Mouse (Mus musculus) gastrocnemius, postnatal 10 days (tissue): Measurements from ENCODE around the gene Tmem150b. TPM values are rescaled to one million over a fixed set of nuclear protein-coding genes. Genes with fewer than 3 reads are reported as not detected.

Experiments used
- DNase-seq: peaks from one replicate; pipeline ENCODE4 v3.0.0; 2021; ENCODE audit warnings: mixed read lengths
- total RNA-seq, 2 experiments: library from RNA; stranded (reverse); gene quantifications; 2 replicates each; pipeline ENCODE4 v1.2.3; 2021

Tmem150b gene
- total RNA-seq, 2 experiments from 2014 or later = 0.27 TPM; not detected in 1

DNA sequence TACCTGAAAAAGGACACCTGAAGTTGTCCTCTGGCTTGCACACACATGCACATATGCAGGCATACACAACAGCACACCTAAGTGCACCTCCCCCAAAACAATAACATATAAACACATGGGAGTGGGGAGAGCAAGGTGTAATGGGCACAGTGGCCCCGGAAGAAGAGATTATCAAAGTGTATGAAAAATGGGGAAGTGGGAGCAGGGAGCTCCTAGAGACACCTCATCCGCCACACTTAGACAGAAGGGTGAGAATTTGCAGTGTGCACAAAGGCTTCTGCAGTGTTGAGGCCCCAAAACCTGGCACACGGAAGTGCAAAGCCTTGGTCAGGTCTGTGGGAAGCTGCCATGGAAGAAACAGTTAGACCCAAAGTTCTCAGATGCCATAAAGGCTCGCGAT, 6.0 kb upstream of the Tmem150b start:
- no peak for DNase-seq

DNA sequence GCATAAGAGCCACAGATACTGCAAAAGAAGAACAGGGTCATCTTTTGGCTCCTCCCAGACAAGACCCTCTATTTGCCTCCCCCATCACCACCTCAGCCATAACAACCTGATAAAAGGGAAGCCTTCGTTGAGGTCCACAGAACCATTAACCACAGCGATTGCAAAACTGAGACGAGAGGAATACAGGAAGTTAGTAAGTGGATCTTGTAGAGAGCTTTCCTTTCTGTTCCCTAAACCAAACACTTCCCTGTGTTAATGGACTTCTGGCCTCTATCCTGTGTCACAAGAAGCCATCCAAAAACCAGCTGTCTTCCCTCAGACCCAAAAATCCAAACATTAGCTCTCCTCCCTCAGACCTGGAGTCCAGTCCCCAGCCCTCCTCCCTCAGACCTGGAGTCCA, 690 bp downstream of the Tmem150b start:
- DNase-seq = no peak

DNA sequence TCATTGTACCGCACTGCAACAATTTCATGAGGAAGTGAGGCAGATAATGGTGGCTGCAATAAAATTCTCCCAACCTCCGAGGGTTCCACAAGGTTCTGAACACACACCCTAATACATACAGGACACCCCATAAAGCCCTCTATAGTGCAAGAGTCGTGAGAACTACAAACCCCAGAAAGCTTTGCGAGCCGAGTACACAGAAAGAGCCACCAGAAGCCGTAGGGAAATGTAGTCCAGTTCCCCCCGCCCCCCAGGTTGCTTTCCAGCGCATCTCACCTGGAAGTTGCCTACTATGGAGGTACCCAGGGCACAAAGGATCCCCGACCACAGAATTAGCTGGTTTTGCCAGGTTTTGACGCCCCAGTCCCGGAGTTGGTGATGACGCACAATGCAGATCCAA, 1.5 kb downstream of the Tmem150b start:
- no peak for DNase-seq

DNA sequence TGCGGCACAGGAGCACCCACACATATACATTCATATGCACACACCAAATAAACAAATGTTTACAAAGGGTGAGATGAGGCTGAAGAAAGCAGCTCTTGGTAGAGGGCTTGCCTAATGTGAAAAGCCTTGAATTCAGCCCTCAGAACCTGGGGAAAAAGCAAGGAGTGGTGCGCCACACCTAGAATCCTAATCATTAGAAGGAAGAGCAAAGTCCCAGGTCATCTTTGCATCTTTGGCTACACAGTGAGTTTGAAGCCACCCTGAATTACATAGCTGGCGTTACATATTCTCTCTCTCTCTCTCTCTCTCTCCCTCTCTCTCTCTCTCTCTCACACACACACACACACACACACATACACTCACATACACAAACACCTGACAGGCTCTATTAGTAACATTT, 5.8 kb downstream of the Tmem150b start:
- DNase-seq = no peak

DNA sequence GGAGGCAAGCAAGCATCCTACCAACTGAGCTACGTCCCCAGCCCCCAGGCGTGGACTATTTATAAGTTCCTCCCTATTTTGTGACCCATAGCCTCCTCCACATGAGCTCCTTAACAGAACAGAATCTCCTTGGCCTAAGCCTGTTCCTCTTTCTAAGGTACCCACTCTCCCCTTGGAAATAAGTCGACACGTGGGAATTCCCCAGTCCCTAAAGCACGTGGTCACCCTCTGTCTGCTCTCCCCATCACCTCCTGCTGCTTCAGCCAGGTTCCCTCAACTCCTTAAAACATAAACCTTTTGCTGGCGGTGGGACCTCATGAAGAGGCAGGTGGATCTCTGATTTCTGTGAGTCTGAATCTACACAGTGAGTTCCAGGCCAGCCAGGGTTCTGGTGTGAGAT, 8.1 kb downstream of the Tmem150b start:
- no peak for DNase-seq

DNA sequence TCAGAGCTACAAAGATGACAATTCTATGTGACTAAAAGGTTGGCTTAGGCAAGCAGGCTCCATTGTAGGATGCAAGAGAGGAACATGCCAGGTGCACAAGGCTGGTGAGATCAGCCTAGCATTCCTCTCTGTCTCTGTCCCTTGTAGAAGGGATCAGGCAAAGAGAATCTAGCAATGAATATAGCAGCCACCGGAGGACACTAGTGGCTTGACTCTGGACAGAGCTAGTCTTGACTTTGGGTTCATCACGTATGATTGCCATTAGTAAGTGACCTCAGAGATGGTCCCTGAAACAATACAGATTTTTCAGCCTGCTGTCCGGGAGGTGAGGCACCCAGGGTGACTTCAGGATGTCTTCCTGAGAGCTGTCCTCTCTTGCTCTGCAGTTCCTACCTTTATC, 12.5 kb downstream of the Tmem150b start:
- no peak for DNase-seq

DNA sequence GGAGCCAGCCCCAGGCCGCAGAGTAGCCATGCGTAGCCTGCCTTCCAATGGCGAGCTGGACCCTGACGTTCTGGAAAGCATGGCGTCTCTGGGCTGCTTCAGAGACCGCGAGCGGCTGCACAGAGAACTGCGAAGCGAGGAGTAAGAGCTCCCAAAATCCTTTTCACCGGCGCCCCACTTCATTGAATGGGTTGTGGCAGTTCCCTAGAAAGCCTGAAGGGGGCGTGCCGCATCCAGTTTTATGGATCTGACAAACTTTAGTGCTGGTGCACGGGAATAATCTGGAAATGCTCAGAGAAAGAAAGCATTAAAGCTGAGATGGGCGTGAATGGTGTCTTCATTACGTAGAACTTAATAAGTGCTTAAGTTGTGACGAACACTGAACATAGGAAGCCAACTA, 20.0 kb downstream of the Tmem150b start:
- peak; percentile 57 for DNase-seq

DNA sequence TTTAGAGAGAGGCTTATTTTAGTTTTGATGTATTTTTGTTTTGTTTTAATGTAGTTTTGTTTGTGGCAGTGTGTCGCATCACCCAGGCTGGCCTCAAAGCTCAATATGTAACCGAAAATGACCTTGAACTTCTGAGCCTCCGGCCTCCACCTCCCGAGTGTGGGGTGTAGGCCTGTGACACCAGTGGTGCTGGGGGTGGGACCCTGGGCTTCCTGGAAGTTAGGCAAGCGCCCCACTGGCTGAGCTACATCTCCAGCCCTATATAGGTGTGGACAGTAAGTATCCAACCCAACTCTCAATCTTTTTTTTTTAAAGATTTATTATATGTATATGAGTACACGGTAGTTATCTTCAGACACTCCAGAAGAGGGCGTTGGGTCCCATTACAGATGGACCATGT, 21.9 kb downstream of the Tmem150b start:
- DNase-seq = no peak

DNA sequence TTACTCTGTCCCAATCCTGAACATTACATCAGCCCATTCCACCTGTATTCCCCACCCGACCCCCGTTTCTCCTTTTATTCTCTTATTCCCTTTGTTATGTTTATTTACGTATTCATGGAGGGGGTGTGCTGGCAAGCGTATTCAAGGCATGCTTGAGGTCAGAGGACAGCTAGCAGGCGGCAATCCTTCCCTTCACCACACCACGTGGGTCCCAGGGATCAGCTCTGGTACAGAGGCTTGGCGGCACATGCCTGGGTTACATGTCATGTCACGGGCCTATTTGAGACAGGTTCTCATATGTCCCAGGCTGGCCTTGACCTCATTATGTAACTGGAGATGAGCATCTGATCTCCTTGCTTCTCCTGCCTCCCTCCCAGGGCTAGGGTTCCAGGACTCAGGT, 22.7 kb downstream of the Tmem150b start:
- no peak for DNase-seq

DNA sequence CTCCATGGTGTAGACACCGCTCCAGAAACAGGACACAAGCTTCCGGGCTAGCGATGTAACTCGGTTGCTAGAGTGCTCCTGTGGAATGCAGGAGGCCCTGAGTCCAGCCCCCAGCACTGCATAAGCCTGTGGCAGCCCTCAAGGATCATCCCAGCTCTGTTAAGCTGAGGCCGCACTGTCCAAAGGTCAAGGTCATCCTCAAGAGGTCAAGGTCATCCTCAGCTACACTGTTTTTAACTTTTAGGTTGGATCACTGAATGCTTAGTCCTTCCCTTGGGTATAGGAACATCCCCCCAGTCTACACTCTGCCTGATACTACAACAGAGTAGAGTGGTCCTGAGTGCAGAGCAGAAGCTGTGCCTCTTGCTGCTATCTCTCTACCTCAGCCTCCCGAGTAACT, 32.0 kb downstream of the Tmem150b start:
- DNase-seq = no peak

DNA sequence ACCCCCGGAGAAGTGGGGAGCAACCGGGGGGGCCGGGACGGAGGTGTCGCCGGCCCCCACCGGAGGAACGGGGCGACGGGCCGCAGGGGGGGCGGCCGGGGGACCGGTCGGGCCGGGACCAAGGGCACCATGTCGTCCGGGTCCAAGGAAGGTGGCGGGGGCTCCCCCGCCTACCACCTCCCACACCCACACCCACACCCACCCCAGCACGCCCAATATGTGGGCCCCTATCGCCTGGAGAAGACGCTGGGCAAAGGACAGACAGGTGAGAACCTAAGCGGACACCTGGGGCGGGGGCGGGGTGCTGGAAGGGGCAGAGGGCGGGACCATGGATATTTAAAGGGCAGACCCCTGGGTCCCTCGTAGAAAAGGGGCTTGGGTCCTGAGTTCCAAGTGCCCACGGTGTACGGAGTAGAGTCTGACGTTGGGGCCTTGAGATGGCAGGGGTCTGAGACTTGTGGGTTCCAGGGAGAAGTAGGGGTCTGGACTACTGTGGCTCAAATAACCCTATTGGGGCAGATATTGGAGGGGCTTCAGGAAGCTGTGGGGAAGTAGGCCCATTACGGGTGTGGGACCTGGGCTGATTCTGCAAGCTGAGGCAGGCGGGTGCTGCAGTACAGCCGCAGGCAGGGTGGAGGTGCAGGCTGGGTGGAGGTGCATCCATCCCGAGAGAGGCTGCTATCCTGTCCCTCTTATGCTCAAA, 33.9 kb downstream of the Tmem150b start:
- DNase-seq = no peak

DNA sequence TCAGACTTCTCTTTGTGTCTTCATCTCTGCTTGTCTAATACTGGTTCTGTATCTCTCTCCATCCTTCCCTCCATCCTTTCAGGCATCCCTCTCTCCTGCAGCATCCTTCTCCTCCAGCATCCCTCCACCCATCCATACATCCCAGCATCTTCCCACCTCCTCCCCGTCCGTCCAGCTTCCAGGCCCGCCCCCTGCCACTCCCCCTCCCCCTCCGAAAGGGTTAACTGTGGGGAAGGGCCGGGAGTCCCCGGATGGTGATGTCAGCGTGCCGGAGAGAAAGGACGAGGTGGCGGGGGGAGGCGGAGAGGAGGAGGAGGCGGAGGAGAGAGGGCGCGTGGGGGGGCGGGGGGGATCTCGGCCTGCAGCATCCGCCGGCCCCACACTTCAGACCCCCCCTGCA, 34.7 kb downstream of the Tmem150b start, which contains the start of gene Brsk1:
TSS of gene Brsk1 (plus strand) at position 218 of the 400 bp plus-strand sequence.
- peak; percentile 70 for DNase-seq

DNA sequence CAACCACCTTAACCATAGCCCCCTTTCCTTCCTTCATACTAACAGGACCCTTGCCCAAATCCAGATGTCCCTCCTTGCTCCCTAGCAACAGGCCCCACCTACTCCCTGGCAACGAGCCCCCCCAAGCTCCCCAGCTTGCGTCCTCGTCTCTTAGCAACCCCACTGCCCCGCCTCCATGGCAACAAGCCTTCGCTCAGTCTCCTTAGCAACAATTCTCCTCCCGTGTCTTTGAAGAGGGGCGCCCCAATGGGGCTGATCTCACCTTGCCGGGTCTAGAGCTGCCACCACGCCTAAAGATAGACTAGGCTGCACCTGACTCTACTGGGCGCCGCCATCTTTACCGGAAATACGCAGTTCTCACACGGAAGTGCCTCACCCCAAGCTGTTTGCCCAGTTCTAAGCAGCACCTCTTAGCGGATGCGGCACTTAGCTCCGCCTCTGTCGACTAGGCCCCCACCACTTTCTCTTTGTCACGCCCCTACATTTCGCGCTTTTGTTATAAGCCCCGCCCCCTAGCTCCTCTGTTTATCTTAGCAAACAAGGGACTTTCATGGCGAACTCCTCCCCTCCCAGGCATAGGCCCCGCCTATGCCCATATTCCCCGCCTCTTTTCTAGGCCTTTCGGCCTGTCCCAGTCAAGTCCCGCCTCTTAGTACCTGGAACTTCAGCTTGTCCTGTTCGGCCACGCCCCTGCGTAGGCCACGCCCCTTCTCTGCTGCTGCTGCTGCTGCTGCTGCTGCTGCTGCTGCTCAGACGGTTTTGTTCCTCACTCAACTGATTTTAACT, 40.2 kb downstream of the Tmem150b start, which contains the start of gene Hspbp1:
TSS of gene Hspbp1 (minus strand) at position 437 of the 786 bp plus-strand sequence.
- peak; percentile 88 for DNase-seq

DNA sequence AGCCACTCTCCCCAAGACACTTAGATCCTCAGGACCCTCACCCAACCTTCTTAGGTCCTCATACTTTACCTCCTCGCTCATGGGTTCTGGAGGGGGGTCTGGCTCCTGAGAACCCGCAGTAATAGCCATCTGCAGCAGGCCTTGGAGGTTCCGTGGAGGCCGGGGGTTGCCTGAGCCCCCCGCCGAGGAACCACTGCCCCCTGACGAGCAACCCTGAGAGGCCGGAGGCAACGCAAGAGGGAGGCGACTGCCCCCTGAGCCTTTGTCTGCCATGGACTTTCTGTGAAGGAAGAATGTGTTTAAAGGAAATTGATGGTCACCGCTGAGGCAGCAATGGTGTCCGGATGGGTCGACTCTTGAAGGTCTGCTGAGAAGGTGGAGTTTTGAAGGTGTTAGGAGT, 40.8 kb downstream of the Tmem150b start:
- DNase-seq = no peak

DNA sequence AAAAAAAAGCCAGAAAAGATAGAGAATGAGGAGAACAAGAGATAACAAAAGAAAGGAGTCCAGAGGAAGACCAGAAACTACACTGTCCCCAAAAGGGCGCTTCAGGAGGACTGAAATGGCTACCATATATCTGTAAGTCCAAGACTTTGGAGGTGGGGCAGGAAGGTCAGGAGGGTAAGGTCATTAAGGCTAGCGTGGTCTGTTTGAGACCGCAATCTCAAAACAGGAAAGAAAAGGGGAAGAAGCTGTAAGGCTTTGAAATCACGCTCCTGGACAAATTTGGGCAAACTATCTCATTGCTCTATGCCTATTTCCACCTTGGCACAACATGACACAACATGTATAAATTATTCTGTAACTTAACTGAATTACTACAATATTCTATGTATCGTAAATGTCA, 41.7 kb downstream of the Tmem150b start:
- no peak for DNase-seq

DNA sequence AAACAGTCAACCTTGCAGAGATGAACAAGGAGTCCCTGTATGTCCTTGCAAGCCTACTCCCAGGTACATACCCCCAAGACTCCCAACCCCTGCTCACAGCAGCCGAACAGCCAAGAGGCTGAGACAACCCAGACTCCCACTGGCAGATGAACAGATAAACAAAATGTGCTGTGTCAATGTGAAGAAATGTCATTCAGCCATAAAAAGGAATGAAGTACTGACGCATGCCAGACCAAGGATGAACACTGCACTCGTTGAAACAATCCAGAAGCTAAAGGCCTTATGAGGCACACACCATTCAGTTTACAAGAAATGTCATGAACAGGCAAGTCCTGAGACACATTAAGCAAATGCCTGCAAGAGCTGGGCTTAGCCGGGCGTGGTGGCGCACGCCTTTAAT, 49.8 kb downstream of the Tmem150b start:
- no peak for DNase-seq

DNA sequence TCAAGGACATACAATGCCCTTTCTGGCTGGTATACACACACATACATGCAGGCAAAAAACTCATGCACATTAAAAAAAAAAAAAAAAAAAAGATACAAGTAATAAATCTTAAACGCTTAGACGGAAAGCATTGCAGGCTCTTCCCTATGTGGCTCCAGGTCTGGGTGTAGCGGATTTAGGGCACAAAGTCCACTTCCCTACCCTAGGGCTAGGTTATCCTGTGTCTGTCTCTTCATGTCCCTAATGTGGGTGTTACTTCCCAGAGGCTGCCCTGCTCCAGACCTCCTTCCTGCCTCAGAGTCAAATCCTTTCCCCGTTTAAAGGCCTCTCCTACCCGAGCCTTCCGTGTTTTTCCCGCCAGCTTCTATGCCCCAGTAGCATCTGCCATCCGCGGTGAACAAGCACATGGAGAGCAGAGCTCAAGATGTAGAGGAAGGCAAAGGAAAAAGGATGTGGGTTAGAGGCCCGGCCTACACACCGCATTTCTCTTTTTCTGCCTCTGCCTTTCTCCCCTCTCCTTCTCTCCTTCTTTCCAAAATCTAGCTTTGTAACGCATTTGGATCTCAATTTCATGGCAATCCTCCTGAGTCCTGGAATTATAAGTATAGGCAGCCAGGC, 50.8 kb downstream of the Tmem150b start:
- no peak for DNase-seq

DNA sequence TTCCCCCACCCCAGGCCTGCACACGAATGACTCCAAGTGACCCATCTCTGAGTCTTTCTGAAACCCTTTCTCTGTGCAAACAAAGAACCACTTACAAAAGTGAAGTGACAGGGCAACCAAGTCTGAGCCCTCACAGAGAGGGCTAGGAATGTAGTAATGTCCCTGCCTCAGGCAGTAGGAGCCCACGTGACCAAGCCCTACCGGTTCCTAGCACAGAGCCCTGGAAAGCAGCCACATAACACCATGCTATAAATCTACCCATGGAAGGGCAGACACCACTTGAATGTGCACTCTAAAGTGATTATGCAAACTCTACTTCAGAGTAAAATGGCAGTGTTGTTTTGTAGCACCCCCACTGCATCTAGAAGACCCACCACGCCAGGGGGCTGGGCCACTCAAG, 53.1 kb downstream of the Tmem150b start:
- no peak for DNase-seq

DNA sequence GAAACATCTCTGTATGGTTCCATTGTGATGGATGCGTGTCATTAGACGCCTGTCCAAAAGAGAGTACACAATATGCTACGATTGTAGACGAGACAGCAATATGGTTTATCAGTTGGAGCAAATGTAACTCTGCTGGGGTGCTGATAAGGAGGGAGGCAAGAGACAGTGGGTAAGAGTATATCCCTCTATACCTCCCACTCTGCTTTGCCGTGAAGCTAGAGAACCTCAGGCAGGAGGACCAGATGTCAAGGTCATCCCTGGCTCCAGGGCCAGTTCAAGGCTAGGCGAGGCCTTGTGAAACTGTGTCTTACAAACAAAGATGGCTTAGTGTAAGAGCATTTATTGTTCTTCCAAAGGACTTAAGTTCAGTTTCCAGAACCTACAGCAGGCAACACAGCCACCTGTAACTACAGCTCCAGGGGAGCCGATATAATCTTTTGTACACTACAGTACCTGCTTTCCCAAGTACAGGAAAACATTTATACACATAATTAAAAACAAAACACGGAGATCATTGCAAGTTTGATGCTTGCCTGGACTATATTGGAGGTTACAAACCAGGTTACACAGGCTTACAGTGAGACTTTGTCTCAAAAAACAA, 54.3 kb downstream of the Tmem150b start:
- DNase-seq = no peak

DNA sequence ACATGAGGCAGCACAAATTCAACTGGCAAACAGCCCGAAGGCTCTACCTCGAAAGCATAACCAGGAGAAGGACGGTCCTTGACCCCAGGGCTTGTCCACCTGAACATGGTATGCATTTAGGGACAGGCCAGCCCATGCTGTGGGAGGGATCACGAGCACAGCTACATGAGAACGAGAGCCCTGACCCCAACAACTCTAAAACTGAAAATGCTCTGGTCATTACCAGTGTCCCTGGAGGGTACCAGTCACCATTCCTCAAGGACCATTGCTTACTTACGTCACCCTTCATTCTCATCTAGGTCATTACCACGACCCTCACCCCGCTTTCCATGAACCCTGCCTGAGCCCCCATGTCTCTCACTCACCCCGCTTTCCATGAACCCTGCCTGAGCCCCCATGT, 55.9 kb downstream of the Tmem150b start:
- DNase-seq = no peak

DNA sequence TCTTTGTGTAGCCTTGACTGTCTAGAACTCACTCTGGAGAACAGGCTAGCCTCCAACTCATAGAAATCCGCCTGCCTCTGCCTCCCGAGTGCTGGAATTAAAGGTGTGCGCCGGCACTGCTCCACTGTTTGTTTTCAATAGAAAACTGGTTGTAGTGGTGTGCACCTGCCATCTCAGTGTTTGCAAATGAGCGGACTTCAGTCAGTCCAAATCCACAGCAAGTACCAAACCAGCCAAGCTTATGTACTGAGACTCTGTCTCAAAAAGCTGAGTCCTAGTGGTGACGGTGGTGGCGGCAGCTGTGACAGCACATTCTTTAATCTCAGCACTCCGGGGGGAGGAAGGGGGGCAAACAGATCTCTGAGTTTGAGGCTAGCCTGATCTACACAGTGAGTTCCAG, 56.5 kb downstream of the Tmem150b start:
- DNase-seq = no peak

DNA sequence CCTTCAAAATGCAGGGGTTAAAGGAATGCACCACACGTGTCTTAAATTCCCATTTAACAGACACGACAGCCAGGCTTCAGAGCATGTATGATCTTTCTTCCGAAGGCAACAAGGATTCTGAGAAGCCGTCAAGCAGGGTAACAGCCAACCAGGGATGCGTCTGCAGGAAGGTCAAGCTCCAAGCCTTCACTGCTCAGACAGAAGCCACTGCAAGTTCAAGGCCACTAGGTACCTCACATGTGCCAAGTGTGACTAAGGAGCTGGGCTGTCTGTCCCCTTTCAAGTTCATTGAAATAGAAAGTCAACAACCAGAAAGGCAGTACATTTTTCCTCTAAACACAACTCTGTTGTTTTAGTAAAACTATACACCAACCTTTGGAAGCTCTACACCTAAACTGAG, 58.2 kb downstream of the Tmem150b start:
- no peak for DNase-seq

DNA sequence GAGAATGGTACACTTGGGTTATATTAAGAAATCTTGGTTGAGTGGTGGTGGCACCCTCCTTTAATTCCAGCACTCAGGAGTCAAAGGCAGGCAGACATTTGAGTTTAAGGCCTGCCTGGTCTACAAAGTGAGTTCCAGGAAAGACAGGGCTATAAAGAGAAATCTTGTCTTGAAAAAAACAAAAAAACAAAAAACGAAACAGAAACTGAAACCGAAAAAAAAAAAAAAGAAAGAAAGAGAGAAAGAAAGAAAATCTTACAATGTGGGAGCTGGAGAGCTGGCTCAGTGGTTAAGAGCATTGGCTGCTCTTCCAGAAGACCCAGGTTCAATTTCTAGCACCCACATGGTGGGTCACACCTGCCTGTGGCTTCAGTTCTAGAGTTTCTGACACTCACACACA, 61.3 kb downstream of the Tmem150b start:
- no peak for DNase-seq
